Mouse (Mus musculus) ES-Bruce4 (cell line): Measurements from ENCODE around the gene Gm3448.

ENCODE experiments used
- CTCF ChIP-seq: IDR thresholded peaks from one replicate; pipeline ENCODE4 v1.8.1; 2011; ENCODE audit warnings: low read depth, low read length
- EP300 ChIP-seq: IDR thresholded peaks from 2 replicates; pipeline ENCODE4 v1.6.1; 2011; ENCODE audit warnings: low read depth, low read length; ENCODE audit not compliant: insufficient read depth
- POLR2A ChIP-seq: IDR thresholded peaks from one replicate; pipeline ENCODE4 v1.8.1; 2011; ENCODE audit warnings: low read length; ENCODE audit not compliant: insufficient read depth

DNA sequence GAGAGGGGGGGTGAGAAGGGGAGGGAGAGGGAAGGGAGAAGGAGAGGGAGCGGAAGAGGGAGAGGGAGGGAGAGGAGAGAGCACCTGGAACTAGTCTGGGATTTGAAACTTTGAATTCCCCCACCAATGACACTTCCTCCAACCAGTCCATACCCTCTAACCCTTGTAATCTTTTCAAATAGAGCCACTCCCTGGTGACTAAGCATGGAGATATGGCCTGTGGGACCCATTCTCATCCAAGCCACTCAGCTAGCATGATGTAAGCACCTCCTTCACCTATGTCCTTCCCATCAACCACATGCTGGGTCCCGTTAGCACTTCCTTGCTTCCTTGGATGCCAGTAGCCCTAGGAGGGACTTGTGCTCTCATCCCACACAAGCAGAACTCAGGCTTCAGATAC, 43.7 kb upstream of the Gm3448 start:
- TF ChIP-seq POLR2A (no peak), CTCF (no peak), EP300 (no peak)
